Mouse (Mus musculus) layer of hippocampus, adult 9-11 months (tissue): ENCODE results near the gene Sar1b.
"Not testable (repeated sequence)": the region's sequence is repeated elsewhere in the genome, so short reads cannot be mapped to it uniquely, and the experiment has no call there.

ENCODE experiments used
- DNase-seq: peaks from one replicate; pipeline ENCODE4 v3.0.0; 2022

Sar1b gene

GRCm38 (mm10) chr11:51780773-51781267 is 17.3 kb downstream of the Sar1b start:
- DNase-seq, result no peak

- no peak for DNase-seq
These were observed 19.2 kb downstream of the Sar1b start for GRCm38 (mm10) chr11:51782721-51783120.

GRCm38 (mm10) chr11:51785926-51786325 is 22.4 kb downstream of the Sar1b start:
- DNase-seq, result no peak

- not testable (repeated sequence) for DNase-seq
These were observed 26.2 kb downstream of the Sar1b start for GRCm38 (mm10) chr11:51789735-51790134.

GRCm38 (mm10) chr11:51790662-51791061 is 27.2 kb downstream of the Sar1b start:
- no peak for DNase-seq

- no peak for DNase-seq
These were observed 32.8 kb downstream of the Sar1b start for GRCm38 (mm10) chr11:51796272-51796671.

GRCm38 (mm10) chr11:51800634-51801325 is 37.3 kb downstream of the Sar1b start:
- peak; percentile 45 for DNase-seq

- DNase-seq, result peak; percentile 84
These were observed 41.9 kb downstream of the Sar1b start for GRCm38 (mm10) chr11:51805221-51805981.

- no peak for DNase-seq
These were observed 43.8 kb downstream of the Sar1b start for GRCm38 (mm10) chr11:51807108-51807879.

GRCm38 (mm10) chr11:51809632-51810224 is 46.2 kb downstream of the Sar1b start:
- DNase-seq, result no peak

- DNase-seq, result no peak
These were observed 47.7 kb downstream of the Sar1b start for GRCm38 (mm10) chr11:51811230-51811629.

- no peak for DNase-seq
These were observed 48.6 kb downstream of the Sar1b start for GRCm38 (mm10) chr11:51812022-51812546.

- peak; percentile 87 for DNase-seq
These were observed 54.3 kb downstream of the Sar1b start for GRCm38 (mm10) chr11:51817756-51818155.

- DNase-seq, result no peak
These were observed 55.4 kb downstream of the Sar1b start for GRCm38 (mm10) chr11:51818837-51819236.

GRCm38 (mm10) chr11:51819964-51820363 is 56.5 kb downstream of the Sar1b start:
- DNase-seq, result no peak

GRCm38 (mm10) chr11:51820861-51821260 is 57.4 kb downstream of the Sar1b start:
- no peak for DNase-seq

- no peak for DNase-seq
These were observed 59.2 kb downstream of the Sar1b start for GRCm38 (mm10) chr11:51822736-51823135.

- no peak for DNase-seq
These were observed 59.8 kb downstream of the Sar1b start for GRCm38 (mm10) chr11:51823271-51823670.

GRCm38 (mm10) chr11:51823963-51824753 is 60.7 kb downstream of the Sar1b start:
- no peak for DNase-seq

GRCm38 (mm10) chr11:51824867-51825424 is 61.5 kb downstream of the Sar1b start:
- no peak for DNase-seq
